Comparison of ENCODE assay signal across 8 mouse cellular contexts in genomic region chr7:80199851-80200587, GRCm38 (mm10). TPM values are rescaled to one million over a fixed set of nuclear protein-coding genes. Genes with fewer than 3 reads are reported as not detected.
DNase-seq lines count a peak whose midpoint lies in the region; ATAC-seq and TF ChIP-seq lines count a peak whose summit lies in the region.

No protein-coding gene starts in this region.

- no peak for ATAC-seq in embryonic facial prominence, embryonic 14.5 days (ENCODE audit: low read depth)
- ATAC-seq in neural tube, embryonic 14.5 days (ENCODE audit: low read depth), result no peak

- TF ChIP-seq CTCF in layer of hippocampus, adult 2 months (conservative IDR thresholded peaks at IDR 0.05), result no peak
- no peak for TF ChIP-seq CTCF in kidney, adult 2 months (conservative IDR thresholded peaks at IDR 0.05; ENCODE audit: insufficient read depth, insufficient read length, low read depth, low read length)

- H3K4me1 ChIP-seq in embryonic facial prominence, embryonic 14.5 days (ENCODE audit: control insufficient read depth, insufficient read depth, low read length), result peaks cover 24% of the 10 kb centered on the region
- peaks cover 56% of the 10 kb centered on the region for H3K4me1 ChIP-seq in limb, embryonic 10.5 days
- H3K4me1 ChIP-seq in neural tube, embryonic 14.5 days (ENCODE audit: control insufficient read depth, insufficient read depth, low read length), result peaks cover 49% of the 10 kb centered on the region
- peaks cover 43% of the 10 kb centered on the region for H3K4me1 ChIP-seq in kidney, adult 2 months (ENCODE audit: control insufficient read depth, insufficient read depth, low read length)

- no peaks in the 10 kb centered on the region for H3K27me3 ChIP-seq in embryonic facial prominence, embryonic 14.5 days (replicated peaks; ENCODE audit: control insufficient read depth, insufficient read depth, low read length)
- no peaks in the 10 kb centered on the region for H3K27me3 ChIP-seq in limb, embryonic 10.5 days (ENCODE audit: low read depth, poor library complexity, severe bottlenecking)
- H3K27me3 ChIP-seq in neural tube, embryonic 14.5 days (ENCODE audit: control insufficient read depth, insufficient read depth, low read length), result no peaks in the 10 kb centered on the region
- H3K27me3 ChIP-seq in kidney, adult 2 months (replicated peaks; ENCODE audit: control insufficient read depth, insufficient read depth, low read length), result no peaks in the 10 kb centered on the region

- 68% methylated on average over 11 of the region's 11 CpGs for WGBS in embryonic facial prominence, embryonic 14.5 days
- WGBS in limb, embryonic 10.5 days, result 59% methylated on average over 11 of the region's 11 CpGs
- WGBS in neural tube, embryonic 14.5 days, result 67% methylated on average over 11 of the region's 11 CpGs
- 71% methylated on average over 11 of the region's 11 CpGs for WGBS in kidney, adult 2 months

- H3K36me3 ChIP-seq in embryonic facial prominence, embryonic 14.5 days (ENCODE audit: control insufficient read depth, insufficient read depth, low read length), result no peaks in the 10 kb centered on the region
- peaks cover 16% of the 10 kb centered on the region for H3K36me3 ChIP-seq in limb, embryonic 10.5 days
- no peaks in the 10 kb centered on the region for H3K36me3 ChIP-seq in neural tube, embryonic 14.5 days (ENCODE audit: control insufficient read depth, insufficient read depth, low read length)
- no peaks in the 10 kb centered on the region for H3K36me3 ChIP-seq in kidney, adult 2 months (ENCODE audit: control insufficient read depth, insufficient read depth, low read length)

- peak overlapping the region; percentile 59 for H3K4me2 ChIP-seq in embryonic facial prominence, embryonic 14.5 days (ENCODE audit: low read depth, low read length)
- H3K4me2 ChIP-seq in neural tube, embryonic 14.5 days (ENCODE audit: low read depth, low read length), result peak overlapping the region; percentile 65

- no peak for TF ChIP-seq POLR2A in kidney, adult 2 months (IDR thresholded peaks at IDR 0.05; ENCODE audit: low read depth, low read length)

- no peaks in the 10 kb centered on the region for H3K9me3 ChIP-seq in embryonic facial prominence, embryonic 14.5 days (ENCODE audit: control insufficient read depth, low read length)
- no peaks in the 10 kb centered on the region for H3K9me3 ChIP-seq in limb, embryonic 10.5 days (replicated peaks)
- H3K9me3 ChIP-seq in neural tube, embryonic 14.5 days (ENCODE audit: control insufficient read depth, low read length), result no peaks in the 10 kb centered on the region

- peak overlapping the region; percentile 88 for H3K9ac ChIP-seq in embryonic facial prominence, embryonic 14.5 days (ENCODE audit: low read depth, low read length)
- H3K9ac ChIP-seq in neural tube, embryonic 14.5 days (replicated peaks; ENCODE audit: low read depth, low read length), result no peak overlapping the region; the same call in 1 of the 2 replicates

- H3K4me3 ChIP-seq in layer of hippocampus, adult 2 months, result peak overlapping the region; percentile 78
- peak overlapping the region; percentile 79 for H3K4me3 ChIP-seq in embryonic facial prominence, embryonic 14.5 days (ENCODE audit: low read depth, low read length)
- H3K4me3 ChIP-seq in limb, embryonic 10.5 days, result peak overlapping the region; percentile 73; the same call in 1 of the 2 replicates
- peak overlapping the region; percentile 69 for H3K4me3 ChIP-seq in neural tube, embryonic 14.5 days (ENCODE audit: low read depth, low read length)
- H3K4me3 ChIP-seq in kidney, adult 2 months (ENCODE audit: insufficient read depth, low read depth, low read length), result no peak overlapping the region

- H3K27ac ChIP-seq in layer of hippocampus, adult 2 months, result peak overlapping the region; percentile 95
- 0 out of 2 replicates have a peak overlapping the region, but pooled peaks have one; percentile 96 for H3K27ac ChIP-seq in embryonic facial prominence, embryonic 14.5 days (replicated peaks; ENCODE audit: low read depth, low read length)
- H3K27ac ChIP-seq in limb, embryonic 10.5 days, result 0 out of 2 replicates have a peak overlapping the region, but pooled peaks have one; percentile 11
- H3K27ac ChIP-seq in neural tube, embryonic 14.5 days (ENCODE audit: low read depth, low read length), result no peak overlapping the region
- H3K27ac ChIP-seq in kidney, adult 2 months (ENCODE audit: insufficient read depth, low read depth, low read length), result no peak overlapping the region; the same call in 1 of the 2 replicates

- DNase-seq in layer of hippocampus, adult 2 months (ENCODE audit: low spot score in 2 of 2), result no peak
- no peak for DNase-seq in layer of hippocampus, adult 8-10 months (ENCODE audit: low spot score in 2 of 2)
- DNase-seq in embryonic facial prominence, embryonic 14.5 days (ENCODE audit: low spot score), result no peak
- no peak for DNase-seq in limb, embryonic 10.5 days (ENCODE audit: low spot score)
- no peak for DNase-seq in cerebellum, postnatal 4 days (ENCODE audit: low spot score in 2 of 2)
- no peak for DNase-seq in kidney, adult 2 months
- DNase-seq in cerebellum, adult 8-10 months, result no peak

RNA-seq across cellular contexts. Expression of gene Sema4b, which starts 13.4 kb away (rescaled TPM):
- 10 to 100 TPM; 25.7 to 27.5 TPM for total RNA-seq in layer of hippocampus, adult 2 months (2021)
- 10 to 100 TPM; 22.0 to 27.7 (median 25.9) TPM for total RNA-seq in layer of hippocampus, adult 8-10 months (2022)
- polyA plus RNA-seq in embryonic facial prominence, embryonic 14.5 days (2014; fragmentation: Nextera tagmentation; extraction: Ambion mirVana), result 10.5 and 11.9 TPM in 2 replicates
- 8.1 and 9.9 TPM in 2 replicates for polyA plus RNA-seq in limb, embryonic 10.5 days (2016; fragmentation: Nextera tagmentation; extraction: Ambion mirVana)
- polyA plus RNA-seq in neural tube, embryonic 14.5 days (2014; fragmentation: Nextera tagmentation; extraction: Ambion mirVana), result 18.7 and 25.7 TPM in 2 replicates
- 24.4 and 26.3 TPM in 2 replicates for polyA plus RNA-seq in kidney, adult 2 months (2012; rRNA removed)

RNA-seq across cellular contexts. Expression of gene Cib1, which starts 32.6 kb away (rescaled TPM):
- total RNA-seq in layer of hippocampus, adult 2 months (2021), result 10 to 100 TPM; 23.6 to 25.0 TPM
- 10 to 100 TPM; 20.3 to 31.5 (median 25.9) TPM for total RNA-seq in layer of hippocampus, adult 8-10 months (2022)
- 73.7 and 89.1 TPM in 2 replicates for polyA plus RNA-seq in embryonic facial prominence, embryonic 14.5 days (2014; fragmentation: Nextera tagmentation; extraction: Ambion mirVana)
- 68.6 and 75.3 TPM in 2 replicates for polyA plus RNA-seq in limb, embryonic 10.5 days (2016; fragmentation: Nextera tagmentation; extraction: Ambion mirVana)
- 26.4 and 38.0 TPM in 2 replicates for polyA plus RNA-seq in neural tube, embryonic 14.5 days (2014; fragmentation: Nextera tagmentation; extraction: Ambion mirVana)
- polyA plus RNA-seq in kidney, adult 2 months (2012; rRNA removed), result 333 and 344 TPM in 2 replicates

RNA-seq across cellular contexts. Expression of gene Gdpgp1, which starts 32.6 kb away (rescaled TPM):
- 1 to 10 TPM; 6.1 to 6.8 TPM for total RNA-seq in layer of hippocampus, adult 2 months (2021)
- 1 to 10 TPM; 6.2 to 7.5 (median 7.0) TPM for total RNA-seq in layer of hippocampus, adult 8-10 months (2022)
- 2.0 and 2.6 TPM in 2 replicates for polyA plus RNA-seq in embryonic facial prominence, embryonic 14.5 days (2014; fragmentation: Nextera tagmentation; extraction: Ambion mirVana)
- 7.2 and 7.5 TPM in 2 replicates for polyA plus RNA-seq in limb, embryonic 10.5 days (2016; fragmentation: Nextera tagmentation; extraction: Ambion mirVana)
- 4.5 and 5.3 TPM in 2 replicates for polyA plus RNA-seq in neural tube, embryonic 14.5 days (2014; fragmentation: Nextera tagmentation; extraction: Ambion mirVana)
- 2.4 and 2.6 TPM in 2 replicates for polyA plus RNA-seq in kidney, adult 2 months (2012; rRNA removed)

RNA-seq across cellular contexts. Expression of gene Ttll13, which starts 46.2 kb away (rescaled TPM):
- total RNA-seq in layer of hippocampus, adult 2 months (2021), result 1 to 10 TPM; 1.4 to 3.3 TPM
- 1 to 10 TPM; 1.3 to 2.1 (median 1.8) TPM for total RNA-seq in layer of hippocampus, adult 8-10 months (2022)
- 0.35 and 0.79 TPM in 2 replicates for polyA plus RNA-seq in embryonic facial prominence, embryonic 14.5 days (2014; fragmentation: Nextera tagmentation; extraction: Ambion mirVana)
- 0.50 and 0.61 TPM in 2 replicates for polyA plus RNA-seq in limb, embryonic 10.5 days (2016; fragmentation: Nextera tagmentation; extraction: Ambion mirVana)
- 3.1 and 4.2 TPM in 2 replicates for polyA plus RNA-seq in neural tube, embryonic 14.5 days (2014; fragmentation: Nextera tagmentation; extraction: Ambion mirVana)
- polyA plus RNA-seq in kidney, adult 2 months (2012; rRNA removed), result 1.4 and 1.7 TPM in 2 replicates

Comparison
In these comparisons a context has a peak if more than half of its experiments do, and no peak if none do; other contexts are left out.
1. H3K27ac ChIP-seq: peak in layer of hippocampus, adult 2 months (single experiment), embryonic facial prominence, embryonic 14.5 days (single experiment) and limb, embryonic 10.5 days (single experiment); none in neural tube, embryonic 14.5 days (single experiment) and kidney, adult 2 months (single experiment).